Mouse (Mus musculus): ENCODE data around the gene Zfp692.
"Not testable (repeated sequence)": the region's sequence is repeated elsewhere in the genome, so short reads cannot be mapped to it uniquely, and the experiment has no call there.

Gene Zfp692

GRCm38 (mm10) chr11:58353709-58354108 is 46.8 kb downstream of the Zfp692 start:
- DNase-seq (ENCODE audit: extremely low spot score, low spot score): no peak

GRCm38 (mm10) chr11:58354476-58354875 is 47.6 kb downstream of the Zfp692 start:
- no peak for DNase-seq (ENCODE audit: extremely low spot score, low spot score)

- DNase-seq (ENCODE audit: extremely low spot score, low spot score): no peak
Observed at GRCm38 (mm10) chr11:58354927-58355326, 48.1 kb downstream of the Zfp692 start.

- no peak for DNase-seq (ENCODE audit: extremely low spot score, low spot score)
Observed at GRCm38 (mm10) chr11:58357042-58357441, 50.2 kb downstream of the Zfp692 start.

- no peak for DNase-seq (ENCODE audit: extremely low spot score, low spot score)
Observed at GRCm38 (mm10) chr11:58357844-58358534, 51.1 kb downstream of the Zfp692 start.

- DNase-seq (ENCODE audit: extremely low spot score, low spot score): not testable (repeated sequence)
Observed at GRCm38 (mm10) chr11:58362562-58362961, 55.7 kb downstream of the Zfp692 start.
